In genomic region chr19:43957402-43957801, GRCm38 (mm10) we compare ENCODE assay signal across 16 mouse cellular contexts. TPM values are rescaled to one million over a fixed set of nuclear protein-coding genes. Genes with fewer than 3 reads are reported as not detected.
DNase-seq lines count a peak whose midpoint lies in the region; ATAC-seq and TF ChIP-seq lines count a peak whose summit lies in the region.
"Had no signal": no experiment of that assay in that cellular context is flagged by ENCODE, and none has a peak within 500 bp of the region (broad histone marks: within the 10 kb centered on the region; RNA-seq: fewer than 3 reads in every experiment).

No protein-coding gene starts in this region.

- peak; percentile 11; the same call in 1 of the 2 replicates for ATAC-seq in lung, postnatal 0 days
- no peak for ATAC-seq in limb, embryonic 13.5 days (ENCODE audit: low FRiP score, low read depth)
- ATAC-seq: CD4-positive, CD25-positive, alpha-beta regulatory T cell, adult 4 months; hindbrain, embryonic 16.5 days had no signal

- no peaks in the 10 kb centered on the region for H3K9me3 ChIP-seq in heart, embryonic 10.5 days
- H3K9me3 ChIP-seq in lung, postnatal 0 days (ENCODE audit: low read length) = no peaks in the 10 kb centered on the region
- no peaks in the 10 kb centered on the region for H3K9me3 ChIP-seq in limb, embryonic 13.5 days
- H3K9me3 ChIP-seq: midbrain, embryonic 10.5 days; stomach, embryonic 15.5 days had no signal

- H3K36me3 ChIP-seq in heart, embryonic 10.5 days = no peaks in the 10 kb centered on the region
- no peaks in the 10 kb centered on the region for H3K36me3 ChIP-seq in lung, postnatal 0 days (ENCODE audit: insufficient read depth, low read length)
- no peaks in the 10 kb centered on the region for H3K36me3 ChIP-seq in limb, embryonic 13.5 days
- H3K36me3 ChIP-seq: midbrain, embryonic 10.5 days; stomach, embryonic 15.5 days had no signal

- TF ChIP-seq EP300 in lung, postnatal 0 days (IDR thresholded peaks at IDR 0.05) = no peak

- no peak overlapping the region for H3K9ac ChIP-seq in lung, postnatal 0 days (replicated peaks; ENCODE audit: low read depth)
- H3K9ac ChIP-seq in limb, embryonic 13.5 days = no peak overlapping the region
- H3K9ac ChIP-seq: stomach, embryonic 15.5 days had no signal

- TF ChIP-seq CTCF in lung, postnatal 0 days (IDR thresholded peaks at IDR 0.05) = no peak

- peak; percentile 36 to 63 for DNase-seq in heart, adult 18-20 months
- no peak for DNase-seq in heart, embryonic 10.5 days (ENCODE audit: low spot score)
- DNase-seq in lung, postnatal 0 days (ENCODE audit: low spot score) = peak; percentile 65
- no peak for DNase-seq in lung, postnatal 14 days
- DNase-seq in gastrocnemius, postnatal 25 days = peak; percentile 38
- no peak for DNase-seq in adrenal gland, postnatal 36 days
- DNase-seq in thymus, postnatal 14 days = no peak
- DNase-seq: cerebellum, adult 11 months; left cerebral cortex, postnatal 4 days; thymus, postnatal 25 days had no signal

- H3K4me2 ChIP-seq in lung, postnatal 0 days (replicated peaks; ENCODE audit: low read depth, low read length) = no peak overlapping the region
- H3K4me2 ChIP-seq in limb, embryonic 13.5 days (replicated peaks) = peak overlapping the region; percentile 27; the same call in 1 of the 2 replicates
- H3K4me2 ChIP-seq: stomach, embryonic 15.5 days had no signal

- H3K27ac ChIP-seq in heart, embryonic 10.5 days = no peak overlapping the region
- H3K27ac ChIP-seq in lung, postnatal 0 days (ENCODE audit: low read length) = no peak overlapping the region
- H3K27ac ChIP-seq in limb, embryonic 13.5 days = no peak overlapping the region
- H3K27ac ChIP-seq: midbrain, embryonic 10.5 days; stomach, embryonic 15.5 days had no signal

- WGBS in heart, embryonic 10.5 days = 25% methylated on average over 4 of the region's 4 CpGs
- 26% methylated on average over 4 of the region's 4 CpGs for WGBS in lung, postnatal 0 days
- WGBS in limb, embryonic 13.5 days = 17% methylated on average over 4 of the region's 4 CpGs

- no peaks in the 10 kb centered on the region; the same call in 1 of the 2 replicates for H3K4me1 ChIP-seq in heart, embryonic 10.5 days
- H3K4me1 ChIP-seq in lung, postnatal 0 days (ENCODE audit: insufficient read depth, low read depth, low read length) = no peaks in the 10 kb centered on the region
- peaks cover 11% of the 10 kb centered on the region for H3K4me1 ChIP-seq in limb, embryonic 13.5 days
- H3K4me1 ChIP-seq: stomach, embryonic 15.5 days had no signal

- H3K4me3 ChIP-seq in heart, embryonic 10.5 days = no peak overlapping the region
- H3K4me3 ChIP-seq in lung, postnatal 0 days (ENCODE audit: low read depth, low read length) = no peak overlapping the region
- H3K4me3 ChIP-seq in limb, embryonic 13.5 days = no peak overlapping the region
- H3K4me3 ChIP-seq: midbrain, embryonic 10.5 days; myocyte; stomach, embryonic 15.5 days had no signal

- peaks cover 13% of the 10 kb centered on the region for H3K27me3 ChIP-seq in heart, embryonic 10.5 days (ENCODE audit: insufficient read depth, poor library complexity, severe bottlenecking)
- no peaks in the 10 kb centered on the region for H3K27me3 ChIP-seq in lung, postnatal 0 days (replicated peaks; ENCODE audit: insufficient read depth, low read length)
- no peaks in the 10 kb centered on the region for H3K27me3 ChIP-seq in limb, embryonic 13.5 days
- H3K27me3 ChIP-seq: stomach, embryonic 15.5 days had no signal

RNA-seq across cellular contexts. Expression of gene Dnmbp, which starts 17.4 kb away (rescaled TPM):
- 1 to 10 TPM; 9.0 to 10.0 TPM for total RNA-seq in heart, adult 18-20 months (2021)
- polyA plus RNA-seq in heart, embryonic 10.5 days (2016; fragmentation: Nextera tagmentation; extraction: Ambion mirVana) = 11.9 and 15.1 TPM in 2 replicates
- polyA plus RNA-seq in lung, postnatal 0 days (2015; fragmentation: Nextera tagmentation; extraction: Ambion mirVana) = 10.0 and 10.2 TPM in 2 replicates
- 1 to 10 TPM; 7.9 to 10.0 TPM for total RNA-seq in gastrocnemius, postnatal 25 days (2021)
- 26.7 and 27.3 TPM in 2 replicates for polyA plus RNA-seq in limb, embryonic 13.5 days (2015; fragmentation: Nextera tagmentation; extraction: Ambion mirVana)
- total RNA-seq in adrenal gland, postnatal 36 days (2021) = 10 to 100 TPM; 12.6 to 13.3 TPM

RNA-seq across cellular contexts. Expression of gene Cpn1, which starts 29.0 kb away (rescaled TPM):
- total RNA-seq in heart, adult 18-20 months (2021) = not detected
- polyA plus RNA-seq in heart, embryonic 10.5 days (2016; fragmentation: Nextera tagmentation; extraction: Ambion mirVana) = 0.80 and 12.9 TPM in 2 replicates
- polyA plus RNA-seq in lung, postnatal 0 days (2015; fragmentation: Nextera tagmentation; extraction: Ambion mirVana) = 5.0 and 5.1 TPM in 2 replicates
- not detected for total RNA-seq in gastrocnemius, postnatal 25 days (2021)
- polyA plus RNA-seq in limb, embryonic 13.5 days (2015; fragmentation: Nextera tagmentation; extraction: Ambion mirVana) = 0.15 and 0.46 TPM in 2 replicates
- total RNA-seq in adrenal gland, postnatal 36 days (2021) = under 1 TPM in 1 of 2 experiments, not detected in 1; 0.26 TPM
- polyA plus RNA-seq: CD4-positive, CD25-positive, alpha-beta regulatory T cell, adult 4 months; myocyte had no signal

Comparison
In these comparisons a context has a peak if more than half of its experiments do, and no peak if none do; other contexts are left out.
1. DNase-seq: peak in heart, adult 18-20 months (2 of 2), lung, postnatal 0 days (single experiment) and gastrocnemius, postnatal 25 days (single experiment); none in heart, embryonic 10.5 days (single experiment), lung, postnatal 14 days (single experiment), adrenal gland, postnatal 36 days (0 of 2) and thymus, postnatal 14 days (single experiment).